Mouse (Mus musculus) ES-Bruce4 (cell line): ENCODE measurements around the gene Ust.

ENCODE experiments used
- CTCF ChIP-seq: IDR thresholded peaks from one replicate; pipeline ENCODE4 v1.8.1; 2011; ENCODE audit warnings: low read depth, low read length
- EP300 ChIP-seq: IDR thresholded peaks from 2 replicates; pipeline ENCODE4 v1.6.1; 2011; ENCODE audit warnings: low read depth, low read length; ENCODE audit not compliant: insufficient read depth
- POLR2A ChIP-seq: IDR thresholded peaks from one replicate; pipeline ENCODE4 v1.8.1; 2011; ENCODE audit warnings: low read length; ENCODE audit not compliant: insufficient read depth

DNA sequence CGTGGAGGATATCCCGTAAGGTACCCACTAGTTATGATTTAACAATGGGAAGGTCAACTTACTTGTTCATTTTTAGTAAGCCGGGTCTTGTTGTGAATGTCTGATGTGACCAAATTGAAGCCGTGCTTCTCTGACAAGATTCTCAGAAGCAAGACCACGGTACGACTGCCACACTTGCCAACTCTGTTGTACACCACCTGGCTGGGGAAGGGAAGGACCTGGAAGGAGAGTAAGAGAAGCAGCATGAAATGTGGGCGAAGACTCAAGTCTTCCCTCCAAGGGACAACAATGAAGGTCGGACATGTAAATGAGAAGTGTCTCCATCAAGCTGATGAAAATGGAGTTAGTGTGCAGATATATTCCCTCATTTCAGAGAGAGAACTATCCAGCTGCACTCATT lies 188.6 kb downstream of the Ust start:
- TF ChIP-seq CTCF (no peak), POLR2A (no peak), EP300 (no peak)
